Mouse (Mus musculus): ENCODE results near the gene I0C0044D17Rik.
"Not testable (repeated sequence)": the region's sequence is repeated elsewhere in the genome, so short reads cannot be mapped to it uniquely, and the experiment has no call there.

I0C0044D17Rik gene

DNA sequence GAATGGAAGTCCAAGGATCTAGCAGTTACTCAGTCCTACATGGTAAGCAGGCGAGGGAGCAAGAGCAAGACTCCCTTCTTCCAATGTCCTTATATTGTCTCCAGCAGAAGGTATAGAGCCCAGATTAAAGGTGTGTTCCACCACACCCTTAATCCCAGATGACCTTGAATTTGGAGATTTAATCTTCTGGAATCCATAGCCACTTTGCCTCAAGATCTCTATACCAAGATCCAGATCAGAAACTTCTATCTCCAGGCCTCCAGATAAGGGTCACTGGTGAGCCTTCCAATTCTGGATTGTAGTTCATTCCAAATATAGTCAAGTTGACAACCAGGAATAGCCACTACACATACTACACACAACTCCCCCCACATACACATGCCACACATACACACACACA, at the start of gene I0C0044D17Rik:
Gene I0C0044D17Rik, minus strand, starts transcription at position 101 of the 400 bp plus-strand sequence.
- DNase-seq (ENCODE audit: low spot score in 2 of 2): not testable (repeated sequence)

DNA sequence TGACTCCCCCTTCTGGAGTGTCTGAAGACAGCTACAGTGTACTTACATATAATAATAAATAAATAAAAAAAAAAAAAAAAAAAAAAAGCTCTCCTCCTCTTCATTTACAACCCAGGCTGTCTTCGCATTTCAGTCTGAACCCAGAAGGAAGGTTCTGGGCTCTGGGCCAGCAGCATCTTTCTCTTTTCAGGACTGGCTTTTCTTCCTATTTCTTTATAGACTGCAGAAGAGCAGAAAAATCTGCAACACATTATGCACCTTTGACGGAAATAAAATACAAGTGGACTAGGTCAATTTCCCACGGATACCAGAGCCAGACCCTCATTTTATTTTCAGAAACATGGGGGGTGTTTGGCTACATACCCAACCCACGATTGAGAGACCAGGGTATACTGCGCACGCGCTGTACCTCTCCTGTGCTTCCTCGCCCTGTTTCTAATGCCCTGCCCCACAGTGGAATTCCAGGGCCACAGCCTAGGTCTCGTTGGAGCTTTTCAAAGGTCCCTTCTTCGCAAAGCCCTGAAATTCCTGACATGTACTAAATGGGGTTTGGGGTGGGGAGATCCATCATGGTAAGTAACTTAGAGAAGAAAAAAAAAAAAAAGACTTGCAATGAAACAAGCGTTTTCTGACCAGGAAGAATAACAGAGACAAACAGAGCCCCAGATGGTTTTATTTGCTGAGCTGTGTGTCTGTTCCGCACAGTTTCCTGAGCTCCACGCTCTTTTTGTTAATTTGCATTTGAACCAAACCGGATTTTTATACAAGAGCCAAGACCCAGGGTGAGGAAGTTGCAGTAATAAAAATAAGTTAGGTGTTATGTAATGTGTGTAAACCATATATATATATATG, 42.0 kb upstream of the I0C0044D17Rik start:
- no peak for DNase-seq (ENCODE audit: low spot score in 2 of 2)

DNA sequence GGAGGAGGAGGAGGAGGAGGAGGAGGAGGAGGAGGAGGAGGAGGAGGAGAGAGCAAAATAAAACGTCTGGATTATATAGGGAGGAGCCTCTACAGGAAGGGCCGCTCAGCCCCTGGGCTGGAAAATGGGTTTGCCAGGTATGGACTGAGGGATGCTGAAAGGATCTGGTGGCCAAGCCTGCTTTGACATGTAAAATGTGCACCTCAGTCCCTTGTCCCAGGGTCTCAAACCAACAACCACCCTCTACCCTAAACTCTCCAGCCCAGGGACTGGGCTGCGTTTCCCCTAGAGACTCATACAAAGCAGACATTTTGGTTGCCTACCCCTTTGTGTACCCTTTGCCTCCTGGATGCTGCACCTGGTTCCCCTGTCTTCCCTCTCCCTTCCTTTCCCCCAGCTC, 40.9 kb upstream of the I0C0044D17Rik start:
- DNase-seq (ENCODE audit: low spot score in 2 of 2): no peak

DNA sequence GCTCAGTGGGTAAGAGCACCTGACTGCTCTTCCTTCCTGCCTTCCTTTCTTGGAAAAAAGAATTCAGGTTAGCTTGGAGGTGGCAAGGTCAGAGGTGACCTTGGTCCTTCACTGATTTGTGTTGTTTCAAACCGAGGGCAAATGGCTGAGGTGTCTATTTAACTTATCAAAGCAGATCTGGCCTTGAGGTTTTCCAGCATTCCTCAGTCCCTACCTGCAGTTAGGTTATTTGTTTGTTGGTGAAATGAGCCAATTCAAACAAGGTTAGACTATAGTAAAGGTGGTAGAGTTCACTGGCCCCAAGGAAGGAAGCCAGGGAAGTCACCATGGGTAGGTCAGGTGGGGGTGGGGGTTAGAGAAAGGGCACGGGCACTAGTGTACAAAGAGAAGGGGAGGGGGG, 40.5 kb upstream of the I0C0044D17Rik start:
- DNase-seq (ENCODE audit: low spot score in 2 of 2): no peak

DNA sequence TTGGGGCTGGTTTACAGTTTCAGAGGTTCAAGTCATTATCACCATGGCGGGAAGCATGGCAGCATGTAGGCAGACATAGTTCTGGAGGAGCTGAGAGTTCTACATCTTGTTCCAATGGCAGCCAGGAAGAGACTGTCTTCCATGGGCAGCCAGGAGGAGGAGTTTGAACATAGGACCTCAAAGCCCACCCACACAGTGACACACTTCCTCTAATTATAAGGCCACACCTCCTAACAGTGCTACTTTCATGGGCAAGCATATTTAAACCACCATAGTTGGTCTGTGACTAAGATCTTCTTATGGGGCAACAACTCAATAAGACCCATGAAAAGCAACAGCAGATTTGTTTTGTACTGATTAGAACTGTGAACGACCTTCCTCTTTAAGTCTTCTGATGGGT, 39.8 kb upstream of the I0C0044D17Rik start:
- no peak for DNase-seq (ENCODE audit: low spot score in 2 of 2)

DNA sequence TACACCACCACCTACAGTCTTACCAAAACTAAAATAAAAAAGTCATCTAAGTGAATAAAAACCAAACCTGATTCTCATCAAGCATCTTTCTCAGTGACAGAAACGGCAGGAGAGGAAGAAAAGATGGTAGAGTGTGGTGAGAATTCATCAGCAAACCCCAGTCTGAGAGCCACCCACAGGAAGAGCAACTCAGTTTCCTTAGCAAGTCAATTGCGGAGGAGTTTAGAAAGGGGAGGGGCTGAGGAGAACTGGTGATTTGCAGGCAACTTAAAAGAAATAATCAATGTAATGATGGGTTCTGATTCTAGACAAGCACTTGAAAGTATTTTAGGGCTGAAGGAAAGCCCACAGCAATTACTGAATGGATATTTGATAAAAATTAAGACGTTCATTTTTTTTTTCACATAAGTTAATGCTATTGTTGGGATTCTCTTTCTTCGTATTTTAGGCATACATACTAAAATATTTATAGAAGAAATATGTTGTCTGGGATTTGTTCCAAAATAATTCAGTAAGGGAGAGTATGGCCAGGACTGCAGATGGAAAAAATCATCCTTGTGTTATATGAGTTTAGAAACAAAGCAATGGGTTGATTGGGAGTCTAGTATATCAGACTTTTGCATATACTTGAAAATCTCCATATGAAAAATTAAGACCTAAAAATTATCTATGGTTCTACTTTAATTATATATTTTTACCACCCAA, 34.7 kb upstream of the I0C0044D17Rik start:
- DNase-seq (ENCODE audit: low spot score in 2 of 2): no peak

DNA sequence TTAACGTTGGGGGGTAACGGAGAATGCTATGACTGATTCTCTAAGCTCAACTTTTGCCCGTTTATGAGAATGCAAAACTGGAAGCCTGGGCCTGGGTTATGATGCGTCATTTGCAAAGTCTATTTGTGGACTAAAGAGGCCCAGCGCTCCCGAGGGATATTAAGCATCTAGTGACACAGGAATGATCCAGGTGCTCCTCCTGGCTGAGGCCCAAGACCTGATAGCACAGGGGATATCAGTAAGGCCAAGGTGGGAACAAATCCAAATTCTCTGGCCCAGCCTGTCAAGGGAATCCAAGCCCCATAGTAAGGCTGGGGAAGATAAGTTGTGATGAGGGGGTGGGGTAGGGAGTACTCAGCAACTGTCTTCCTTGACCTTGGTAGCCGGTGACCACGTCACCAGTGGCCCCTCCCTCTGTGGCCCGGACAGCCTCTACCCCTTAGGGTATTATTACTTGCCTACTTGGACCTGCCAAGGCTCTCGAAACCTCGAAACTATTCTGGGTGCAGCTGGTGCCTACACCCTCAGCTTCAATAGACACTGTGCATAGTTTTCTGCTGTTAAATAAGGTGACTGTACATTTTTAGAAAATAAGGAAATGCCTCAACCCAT, 33.5 kb upstream of the I0C0044D17Rik start:
- no peak for DNase-seq (ENCODE audit: low spot score in 2 of 2)

DNA sequence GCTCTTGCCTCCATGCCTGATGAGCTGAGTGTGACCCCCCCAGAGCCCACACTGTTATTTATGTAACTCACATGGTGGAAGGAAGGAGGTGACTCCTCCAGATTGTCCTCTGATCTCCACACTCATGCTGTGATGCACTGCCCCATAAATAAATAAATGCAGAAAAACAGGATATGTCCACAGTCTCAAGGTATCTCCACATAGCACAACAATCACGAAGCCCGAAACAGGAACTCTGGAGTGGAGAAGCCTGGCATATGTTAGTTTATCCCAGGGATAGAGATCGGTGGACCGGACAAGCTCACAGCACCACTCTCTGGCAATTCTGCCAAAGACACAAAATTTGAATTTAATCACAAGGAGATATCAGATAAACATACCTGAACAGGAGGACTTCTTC, 30.3 kb upstream of the I0C0044D17Rik start:
- DNase-seq (ENCODE audit: low spot score in 2 of 2): no peak

DNA sequence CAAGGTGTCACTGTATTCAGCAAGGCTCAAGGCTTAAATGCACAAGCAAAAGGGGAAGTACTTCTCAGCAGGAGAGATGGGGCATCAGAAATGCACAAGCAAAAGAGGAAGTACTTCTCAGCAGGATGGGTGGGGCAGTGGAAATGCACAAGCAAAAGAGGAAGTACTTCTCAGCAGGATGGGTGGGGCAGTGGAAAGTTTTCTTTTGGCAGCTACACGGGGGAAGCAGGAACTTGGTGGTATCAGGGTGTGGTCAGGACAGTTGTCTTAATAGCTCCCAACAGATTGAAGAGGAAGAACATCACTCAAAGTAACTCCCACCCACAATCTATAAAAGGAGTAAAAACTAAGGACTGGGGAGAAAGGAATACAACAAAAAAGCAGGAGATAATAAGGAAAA, 26.8 kb upstream of the I0C0044D17Rik start:
- DNase-seq (ENCODE audit: low spot score in 2 of 2): not testable (repeated sequence)

DNA sequence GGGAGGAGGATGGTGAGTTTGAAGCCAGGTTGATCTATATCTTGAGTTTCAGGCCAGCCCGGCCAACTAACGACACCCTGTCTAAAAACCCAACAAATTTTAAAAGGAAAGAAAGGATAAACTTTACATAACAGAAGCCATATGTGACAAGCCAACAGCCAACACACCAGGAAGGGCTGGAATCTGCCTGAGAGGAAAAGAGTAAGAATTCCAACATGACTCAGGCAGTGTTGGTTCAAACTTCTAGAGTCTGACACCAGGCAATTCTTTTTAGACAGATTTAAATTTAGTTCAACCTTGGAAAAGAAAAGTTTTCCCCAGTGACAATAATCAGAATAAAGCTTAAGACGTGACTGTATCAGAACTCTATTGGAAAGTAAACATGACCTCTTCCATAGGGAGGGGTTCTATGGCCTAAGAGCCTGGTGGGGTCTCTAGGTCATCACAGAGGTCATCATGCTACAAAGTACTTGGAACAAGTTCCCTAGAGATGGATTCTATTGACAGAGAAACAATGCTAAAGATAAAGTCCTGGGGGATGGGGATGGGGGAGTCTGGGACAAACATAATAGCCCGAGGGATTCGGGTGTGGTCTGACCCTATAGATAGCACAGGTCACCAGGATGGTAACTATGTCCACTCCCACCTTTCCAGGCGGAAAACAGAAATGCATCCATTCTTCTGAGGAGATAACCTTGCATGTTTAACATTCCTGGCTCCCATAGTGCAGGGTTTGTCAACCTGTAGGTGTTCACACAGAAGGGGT, 23.7 kb upstream of the I0C0044D17Rik start:
- no peak for DNase-seq (ENCODE audit: low spot score in 2 of 2)

DNA sequence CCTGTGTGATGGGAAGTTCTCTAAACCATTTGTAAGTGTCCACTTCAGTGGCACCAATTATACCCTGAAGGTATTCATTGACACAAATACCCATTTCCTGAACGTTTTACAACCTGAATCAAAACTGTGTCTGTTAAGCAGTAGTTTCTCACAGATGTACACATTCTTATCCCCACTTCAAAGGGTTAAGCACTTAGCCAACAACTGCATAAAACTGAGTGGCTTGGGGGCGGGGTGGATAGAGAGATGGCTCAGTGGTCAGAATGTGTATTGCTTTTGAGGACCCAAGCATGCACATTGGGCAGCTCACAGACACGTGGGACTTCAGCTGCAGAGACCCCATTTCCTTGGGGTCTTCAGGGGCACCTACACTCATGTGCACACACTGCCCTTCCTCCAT, 22.8 kb upstream of the I0C0044D17Rik start:
- DNase-seq (ENCODE audit: low spot score in 2 of 2): no peak

DNA sequence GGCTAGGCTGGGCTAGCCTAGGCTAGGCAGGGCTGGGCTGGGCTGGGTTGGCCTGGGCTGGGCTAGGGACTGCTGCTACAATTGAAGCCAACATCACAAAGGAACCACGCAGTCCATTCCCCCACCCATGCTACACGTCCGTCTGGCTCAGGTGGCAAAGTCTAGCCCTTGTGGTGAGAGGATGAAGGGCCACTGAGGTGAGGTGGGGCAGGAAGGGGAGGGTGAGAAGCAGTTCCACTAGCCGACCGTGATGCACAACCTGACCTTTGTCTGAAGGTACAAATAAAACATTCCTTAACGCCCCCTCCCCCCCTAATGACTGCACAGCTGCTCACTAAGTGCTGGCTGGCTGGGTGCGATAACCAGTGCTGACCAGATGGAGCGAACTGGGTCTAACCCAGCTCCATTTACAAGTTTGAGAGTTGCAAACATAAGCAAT, 22.1 kb upstream of the I0C0044D17Rik start:
- no peak for DNase-seq (ENCODE audit: low spot score in 2 of 2)

DNA sequence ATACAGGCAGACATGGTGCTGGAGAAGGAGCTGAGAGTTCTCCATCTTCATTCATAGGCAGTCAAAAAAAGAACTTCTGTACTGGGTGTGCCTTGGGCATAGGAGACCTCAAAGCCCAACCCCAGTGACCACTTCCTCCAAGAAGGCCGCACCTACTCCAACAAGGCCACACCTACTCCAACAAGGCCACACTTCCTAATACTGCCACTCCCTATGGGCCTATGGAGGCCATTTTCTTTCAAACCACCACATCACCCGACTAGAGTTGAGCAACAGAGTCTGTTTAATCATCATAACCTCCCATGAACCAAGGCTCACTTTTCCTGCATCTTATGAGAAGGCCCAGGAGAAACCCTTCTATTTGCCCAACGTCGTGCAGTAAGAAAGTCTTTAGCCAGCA, 21.6 kb upstream of the I0C0044D17Rik start:
- DNase-seq (ENCODE audit: low spot score in 2 of 2): no peak

DNA sequence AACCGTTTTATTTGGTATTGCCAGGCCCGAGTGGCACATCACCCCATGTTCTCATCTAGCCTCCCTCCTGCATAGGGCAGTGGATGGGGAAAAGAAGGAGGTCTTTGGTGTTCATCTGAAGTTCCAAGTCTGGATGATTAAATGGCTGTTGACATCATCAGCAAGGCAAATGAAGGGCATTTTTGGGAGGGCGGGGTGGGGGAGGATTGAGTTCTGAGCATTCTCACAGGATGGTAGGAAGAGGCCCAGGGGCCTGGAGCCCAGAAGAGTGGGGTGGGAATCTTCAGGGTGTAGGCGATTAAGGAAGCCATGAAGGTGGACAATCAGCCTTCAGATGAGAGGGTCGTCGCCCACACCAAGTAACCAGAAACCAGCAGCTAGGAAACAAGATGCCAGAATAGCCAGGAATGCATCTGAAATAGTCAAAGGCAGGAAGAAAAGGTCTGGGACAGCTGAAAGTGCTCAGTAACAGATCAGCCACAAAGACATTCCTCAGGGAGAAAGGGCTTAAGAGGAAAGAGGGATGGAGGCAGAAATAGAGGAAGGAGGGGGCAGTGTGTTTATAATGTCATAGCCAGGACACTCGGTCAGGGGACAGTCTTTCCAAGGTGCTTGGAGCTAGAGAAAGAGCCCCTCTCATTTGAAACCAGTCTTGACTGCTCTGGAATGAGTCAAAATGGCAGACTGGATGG, 20.4 kb upstream of the I0C0044D17Rik start:
- no peak for DNase-seq (ENCODE audit: low spot score in 2 of 2)

DNA sequence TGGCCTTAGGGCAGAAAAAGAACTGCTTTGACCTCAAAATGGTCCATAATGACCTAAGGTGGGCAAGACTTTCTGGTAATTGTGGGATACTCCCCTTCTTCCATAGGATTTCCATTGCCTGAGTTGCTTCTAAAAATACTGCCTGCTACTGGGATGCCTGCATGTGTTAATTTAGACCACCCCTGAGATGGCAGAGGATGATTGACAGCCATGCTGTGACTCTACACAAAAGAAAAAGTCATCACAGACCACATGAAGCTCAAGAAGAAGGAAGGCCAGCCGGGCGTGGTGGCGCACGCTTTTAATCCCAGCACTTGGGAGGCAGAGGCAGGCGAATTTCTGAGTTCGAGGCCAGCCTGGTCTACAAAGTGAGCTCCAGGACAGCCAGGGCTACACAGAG, 17.6 kb upstream of the I0C0044D17Rik start:
- not testable (repeated sequence) for DNase-seq (ENCODE audit: low spot score in 2 of 2)

DNA sequence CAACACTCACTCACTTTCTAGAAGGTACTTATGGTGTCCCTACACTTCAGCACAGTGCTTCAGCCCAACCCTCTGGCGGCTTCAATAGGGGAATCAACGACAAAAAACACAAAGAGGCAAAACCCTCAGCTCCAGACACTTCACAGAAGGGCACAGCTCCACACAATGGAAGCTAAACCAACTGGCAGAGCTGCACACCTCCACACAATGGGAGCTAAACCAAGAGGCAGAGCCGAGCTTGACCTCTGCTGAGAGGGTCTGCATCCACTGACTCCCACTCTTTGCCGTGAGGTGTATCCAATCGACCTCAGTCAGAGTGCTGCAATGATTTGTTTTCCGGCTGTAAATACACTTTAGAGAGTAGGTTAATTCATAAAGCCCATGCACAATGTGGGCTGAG, 16.9 kb upstream of the I0C0044D17Rik start:
- DNase-seq (ENCODE audit: low spot score in 2 of 2): no peak

DNA sequence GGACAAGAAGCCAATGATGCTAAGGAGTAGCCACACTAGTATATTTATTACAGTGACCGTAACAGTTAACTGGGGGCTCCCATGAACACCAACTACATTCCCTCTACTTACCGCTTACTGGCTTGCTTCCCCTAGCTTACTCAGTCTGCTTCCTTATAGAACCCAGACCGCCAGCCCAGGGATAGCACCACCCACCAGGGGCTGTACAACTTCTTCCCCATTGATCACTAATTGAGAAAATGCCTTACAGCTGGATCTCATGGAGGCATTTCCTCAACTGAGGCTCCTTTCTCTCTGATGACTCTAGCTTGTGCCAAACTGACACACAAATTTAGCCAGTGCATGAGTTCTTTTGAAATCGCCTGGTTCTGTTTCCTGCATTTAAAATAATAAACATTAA, 15.3 kb upstream of the I0C0044D17Rik start:
- DNase-seq (ENCODE audit: low spot score in 2 of 2): no peak

DNA sequence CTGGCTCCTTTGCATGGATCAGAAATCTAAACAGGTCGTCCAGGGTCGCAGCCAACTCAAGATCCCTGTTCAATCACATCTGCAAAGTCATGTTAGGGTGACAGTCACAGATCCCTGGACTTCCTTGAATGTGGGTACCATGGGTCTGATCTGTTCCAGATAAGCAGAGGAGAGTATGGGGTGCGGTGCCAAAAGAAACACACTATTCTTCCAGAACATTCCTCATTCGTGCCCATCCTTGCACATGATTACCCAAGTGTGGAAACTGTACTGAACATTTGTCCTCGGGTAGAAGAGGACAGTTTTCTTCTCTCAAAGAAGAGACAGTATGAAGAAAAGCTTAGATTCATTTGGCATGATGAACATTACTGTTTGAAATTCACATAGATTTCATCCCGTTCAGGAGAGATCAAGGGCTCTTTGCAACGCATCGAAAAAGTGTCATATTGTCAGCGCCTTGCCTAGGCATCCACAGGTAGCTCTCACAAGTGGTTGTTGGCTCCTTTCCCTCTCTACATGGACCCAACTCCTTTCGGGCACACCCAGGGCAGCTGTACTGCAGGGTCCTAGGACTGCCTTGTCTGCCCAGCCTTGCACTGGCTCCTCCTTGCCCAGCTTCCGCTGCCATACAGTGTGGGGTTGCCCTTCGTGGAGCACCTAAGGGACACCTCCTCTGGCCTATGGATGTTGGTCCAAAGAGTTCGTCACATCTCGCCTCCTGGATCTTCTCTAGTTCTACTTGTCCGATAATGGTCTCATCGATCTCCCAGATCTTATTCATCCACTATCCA, 14.3 kb upstream of the I0C0044D17Rik start:
- no peak for DNase-seq (ENCODE audit: low spot score in 2 of 2)

DNA sequence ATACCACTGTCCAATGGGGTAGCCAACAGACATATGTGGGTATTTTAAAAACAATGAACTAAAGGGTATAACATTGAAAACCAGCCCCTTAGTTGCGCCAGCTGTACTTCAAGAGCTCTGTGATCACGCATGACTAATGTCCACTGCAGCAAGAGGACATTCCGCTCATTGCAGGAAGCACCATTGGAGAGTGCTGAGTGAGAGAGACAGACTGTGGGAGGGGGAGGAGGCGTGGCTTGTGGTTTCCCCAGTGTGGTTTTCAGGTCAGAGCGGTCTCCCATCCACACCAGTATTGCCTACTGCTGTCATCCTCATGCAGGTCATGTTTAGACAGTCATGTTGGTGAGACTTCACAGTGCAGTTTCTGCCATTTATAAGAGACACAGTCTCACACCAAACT, 12.9 kb upstream of the I0C0044D17Rik start:
- DNase-seq (ENCODE audit: low spot score in 2 of 2): no peak

DNA sequence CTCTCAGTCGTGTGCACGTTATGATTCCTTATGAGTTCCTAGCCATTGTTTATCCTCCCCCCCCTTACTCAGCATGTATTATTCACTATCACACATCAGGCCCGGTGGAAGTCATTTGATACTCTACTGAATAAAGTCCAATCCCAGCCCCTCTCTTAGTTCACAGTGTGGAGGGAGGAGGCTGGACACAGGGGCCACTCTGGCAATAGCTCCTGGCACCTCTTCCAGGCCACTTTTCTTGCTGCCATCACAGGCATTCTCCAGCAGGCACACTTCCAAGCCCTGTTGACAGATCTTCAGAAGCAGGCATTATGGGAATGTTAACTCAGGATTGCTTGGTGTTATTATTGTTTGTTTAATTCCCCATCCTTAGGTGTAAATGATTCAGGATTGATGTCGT, 11.1 kb upstream of the I0C0044D17Rik start:
- DNase-seq (ENCODE audit: low spot score in 2 of 2): no peak

All from spleen, postnatal 36 days (tissue).